Mouse (Mus musculus) stomach, postnatal 0 days (tissue): ENCODE results near the gene Emc10.

ENCODE experiments used
- CTCF ChIP-seq: IDR thresholded peaks from 2 replicates; pipeline ENCODE4 v1.5.1; 2016; ENCODE audit warnings: antibody characterized with exemption, low read depth, mild to moderate bottlenecking, moderate library complexity
- EP300 ChIP-seq: optimal IDR thresholded peaks from 2 replicates; pipeline ENCODE3; 2016; ENCODE audit warnings: antibody characterized with exemption

DNA sequence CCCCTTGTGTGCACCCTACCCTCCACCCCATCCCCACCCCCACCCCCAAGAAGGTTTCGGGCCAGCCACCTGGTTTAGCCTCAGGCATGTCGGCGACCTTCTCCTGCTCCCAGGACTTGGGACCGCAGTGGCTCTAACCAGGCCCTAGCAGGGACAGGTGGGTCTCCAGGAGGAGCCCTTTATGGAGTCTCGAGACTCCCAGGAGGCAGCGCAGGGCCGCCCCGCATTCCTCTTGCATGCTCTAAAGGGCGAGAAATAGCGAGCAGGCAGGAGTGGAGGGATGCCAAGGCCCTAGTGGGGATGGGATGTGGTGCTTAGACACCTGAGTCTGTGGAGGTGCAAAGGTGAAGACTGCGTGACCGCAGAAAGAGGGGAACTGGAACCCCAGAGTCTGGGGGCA, 28.2 kb upstream of the Emc10 start, which contains the start of gene Mybpc2:
- no peak for TF ChIP-seq CTCF
- no peak for TF ChIP-seq EP300
